Mouse (Mus musculus) lung, adult 2 months (tissue): Measurements from ENCODE around the gene Tnnt3.

Source experiments
- CTCF ChIP-seq: fragments of 200-500 bp; IDR thresholded peaks from 2 replicates; pipeline ENCODE4 v1.5.1; 2011; ENCODE audit warnings: mild to moderate bottlenecking, low read length, control low read depth; ENCODE audit not compliant: insufficient read depth
- POLR2A ChIP-seq: fragments of 200-500 bp; IDR thresholded peaks from 2 replicates; pipeline ENCODE4 v1.6.1; 2011; ENCODE audit warnings: low read depth, mild to moderate bottlenecking, control low read depth, low read length, borderline replicate concordance; ENCODE audit errors: extremely low read depth

DNA sequence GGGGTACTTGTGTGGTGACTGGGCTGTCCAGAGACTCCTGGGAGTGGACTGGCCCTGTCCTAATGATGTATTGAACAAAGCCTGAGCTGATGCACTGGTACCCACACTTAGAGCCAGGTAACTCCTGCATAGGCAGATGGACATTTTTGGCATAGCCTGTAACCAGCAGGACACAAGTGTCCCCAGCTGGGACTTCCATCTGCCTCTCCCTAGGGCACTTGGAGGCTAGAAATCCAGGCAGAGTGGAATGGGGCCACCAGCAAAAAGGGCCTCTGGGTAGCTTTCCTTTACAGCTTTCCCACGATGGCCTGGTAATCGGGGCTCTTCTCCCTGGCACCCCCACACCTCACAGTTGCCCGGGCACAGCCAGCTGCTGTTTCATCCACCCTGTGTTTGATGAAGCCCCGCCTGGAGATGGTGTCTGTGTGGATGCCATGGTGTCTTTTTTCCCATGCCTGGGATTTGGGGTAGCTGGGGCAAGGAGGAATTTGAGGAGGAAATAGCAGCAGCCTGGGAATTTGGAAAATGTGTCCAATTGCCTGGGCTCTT lies 63.3 kb downstream of the Tnnt3 start:
- TF ChIP-seq CTCF = no peak
- no peak for TF ChIP-seq POLR2A
